Mouse (Mus musculus) gastrocnemius, postnatal 14 days (tissue): ENCODE data around the gene Spink4. TPM values are rescaled to one million over a fixed set of nuclear protein-coding genes. Genes with fewer than 3 reads are reported as not detected.
A peak's percentile ranks its signal among the peaks of the same experiment; 100 is the strongest.
"Not testable (repeated sequence)": the region's sequence is repeated elsewhere in the genome, so short reads cannot be mapped to it uniquely, and the experiment has no call there.

Experiments
- DNase-seq: peaks from one replicate; pipeline ENCODE4 v3.0.0; 2021; ENCODE audit warnings: mixed read lengths
- intact Hi-C: fragments of 180-260 bp; cut with DNase I; formaldehyde crosslinking; loops from one replicate; pipeline ENCODE4 v1.15.1; 2025; ENCODE audit warnings: low total_unique reads
- total RNA-seq, 2 experiments: library from RNA; stranded (reverse); gene quantifications; 2 replicates each; pipeline ENCODE4 v1.2.3; 2021

The Spink4 gene
- total RNA-seq, 2 experiments from 2014 or later: not detected

GRCm38 (mm10) chr4:40899264-40899663, 20.6 kb upstream of the Spink4 start:
- no peak for DNase-seq
- intact Hi-C loops: no loop called here

GRCm38 (mm10) chr4:40900071-40900470, 19.8 kb upstream of the Spink4 start:
- no peak for DNase-seq
- intact Hi-C loops: no loop called here

DNA sequence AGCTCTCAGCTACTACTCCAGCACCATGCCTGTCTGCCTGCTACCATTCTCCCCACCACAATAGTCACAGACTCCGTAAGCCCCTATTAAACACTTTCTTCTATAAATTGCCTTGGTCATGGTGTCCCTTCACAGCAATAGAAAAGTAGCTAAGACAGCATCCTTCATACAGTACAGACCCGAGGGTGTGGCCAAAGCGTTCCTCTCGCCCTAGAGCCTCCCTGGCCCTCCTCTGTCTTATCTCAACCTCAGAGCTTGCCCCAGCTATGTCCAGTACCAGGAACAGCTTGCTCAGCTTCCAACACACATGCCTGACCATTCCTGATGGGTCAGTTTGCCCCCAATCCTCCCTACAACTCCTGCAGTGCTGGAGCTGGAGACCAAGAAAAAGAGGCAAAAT, 19.2 kb upstream of the Spink4 start:
- intact Hi-C loops: no loop called here
- DNase-seq: no peak

GRCm38 (mm10) chr4:40906298-40906697, 13.6 kb upstream of the Spink4 start:
- DNase-seq: no peak
- intact Hi-C loops: no loop called here

DNA sequence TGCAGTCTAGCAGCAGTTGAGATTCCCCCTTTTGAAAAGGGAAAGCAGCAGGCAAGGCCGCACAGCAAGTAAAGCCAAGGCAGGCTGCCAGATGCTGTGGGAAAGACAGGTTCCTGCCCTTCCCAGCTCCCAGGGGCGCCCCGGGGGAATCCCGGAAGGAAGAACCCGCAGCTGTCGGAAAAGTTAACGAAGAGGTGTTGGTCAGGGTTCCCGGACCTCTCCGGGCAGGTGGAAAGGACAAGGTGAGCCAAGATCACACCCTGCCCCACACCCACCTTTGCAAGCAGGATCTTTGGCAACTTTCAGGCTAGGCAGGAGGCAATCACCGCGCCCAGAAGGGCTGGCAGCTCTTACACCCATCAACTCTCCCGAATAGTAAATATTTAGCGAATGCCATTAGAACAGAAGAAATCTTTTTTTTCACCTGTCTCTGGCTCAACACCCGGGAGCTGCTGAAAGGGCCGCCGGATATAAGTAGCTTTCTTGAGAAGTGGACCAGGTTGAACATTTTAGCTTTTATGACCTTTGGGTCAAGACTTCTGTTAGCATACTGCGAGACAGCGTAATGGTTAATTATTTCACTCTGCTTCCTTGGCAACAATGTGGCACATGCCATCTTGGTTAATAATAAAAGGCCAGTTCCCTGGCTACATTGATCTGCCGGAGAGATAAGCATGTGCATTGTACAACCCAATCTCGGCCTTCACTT, 11.4 kb upstream of the Spink4 start:
- peak; percentile 51 for DNase-seq
- intact Hi-C loops: no loop called here

DNA sequence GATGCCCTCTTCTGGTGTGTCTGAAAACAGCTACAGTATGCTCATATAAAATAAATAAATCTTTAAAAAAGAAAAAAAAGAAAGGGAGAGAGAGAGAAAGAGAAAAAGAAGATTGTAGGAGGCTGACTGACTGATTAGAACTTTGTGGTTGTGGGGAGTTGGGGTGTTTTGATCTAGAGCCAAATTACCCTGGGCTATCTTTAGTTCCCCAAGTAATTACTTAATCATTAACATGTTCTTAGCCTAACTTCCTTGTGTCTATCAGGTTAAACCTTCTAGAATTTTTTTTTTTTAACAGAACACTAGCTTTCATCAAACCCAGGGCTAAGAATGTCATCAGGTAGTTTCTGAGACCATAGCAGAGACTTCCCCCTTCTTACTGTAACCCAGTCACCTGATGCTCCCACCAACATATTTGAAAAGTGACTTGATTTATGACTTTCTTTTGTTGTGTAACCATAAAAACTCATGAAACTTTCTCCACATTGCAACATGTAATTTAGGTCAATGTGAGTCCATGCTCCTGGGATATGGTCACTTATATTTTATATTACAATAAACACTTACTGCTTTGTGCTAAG, 5.5 kb upstream of the Spink4 start:
- intact Hi-C loops: no loop called here
- DNase-seq: no peak

DNA sequence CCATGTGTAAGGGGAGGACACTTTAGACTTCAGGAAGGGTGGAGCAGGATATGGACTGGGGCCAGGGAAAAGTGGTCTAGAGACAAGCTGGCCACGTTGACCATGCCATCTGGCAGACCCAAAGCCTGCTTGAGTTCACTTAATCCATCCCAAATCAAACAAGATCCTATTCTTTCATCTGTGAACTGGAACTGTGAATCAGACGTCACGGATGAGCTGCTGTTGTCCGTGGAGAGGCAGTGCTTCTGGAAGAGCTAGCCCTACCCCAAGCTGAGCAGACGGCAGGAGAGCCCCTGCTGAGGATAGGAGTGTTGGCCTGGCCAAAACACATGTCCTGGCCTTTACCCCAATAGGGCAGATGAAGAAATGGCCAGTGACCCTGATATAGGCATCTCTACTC, 3.9 kb upstream of the Spink4 start:
- no peak for DNase-seq
- intact Hi-C loops: no loop called here

DNA sequence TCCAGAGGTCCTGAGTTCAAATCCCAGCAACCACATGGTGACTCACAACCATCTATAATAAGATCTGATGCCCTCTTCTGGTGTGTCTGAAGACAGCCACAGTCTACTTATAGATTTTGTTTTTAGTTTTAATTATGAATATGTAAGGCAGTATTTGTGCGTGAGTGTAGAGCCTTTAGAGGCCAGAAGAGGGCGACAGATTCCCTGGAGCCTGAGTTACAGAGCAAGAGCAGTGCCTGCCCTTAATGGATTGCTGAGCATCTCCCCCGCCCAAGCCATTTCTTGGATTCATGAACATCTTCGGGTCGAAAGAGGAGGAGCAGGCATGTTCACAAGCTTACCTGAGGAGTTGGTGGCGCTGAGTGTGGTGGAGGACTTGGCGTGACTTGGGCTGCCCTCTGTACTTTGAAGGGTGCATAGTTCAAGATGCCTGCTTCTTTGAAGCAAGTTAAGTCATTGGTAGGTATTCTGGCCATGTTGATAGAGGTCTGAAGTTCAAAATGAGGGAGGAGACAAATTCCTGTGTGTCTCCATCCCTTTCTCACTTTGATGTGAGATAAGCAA, 3.2 kb upstream of the Spink4 start:
- intact Hi-C loops: no loop called here
- no peak for DNase-seq

DNA sequence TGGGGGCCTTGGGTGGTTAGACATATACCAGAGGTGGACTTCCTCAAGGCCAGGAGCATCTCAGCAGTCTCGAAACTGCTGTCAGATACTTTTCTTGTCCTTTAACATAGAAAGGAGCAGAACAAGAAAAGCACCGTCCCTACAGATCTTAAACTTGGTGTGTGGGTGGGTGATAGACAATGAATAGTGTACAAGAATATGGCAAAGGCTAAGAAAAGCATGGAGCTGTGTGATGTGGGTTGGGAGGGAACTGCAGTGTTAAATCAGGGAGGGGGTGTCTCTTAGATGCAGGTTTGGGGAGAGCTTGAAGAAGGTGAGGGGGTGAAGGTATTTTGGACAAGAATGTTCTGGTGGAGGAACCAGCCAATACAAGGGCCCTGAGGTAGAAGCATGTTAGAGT, 724 bp downstream of the Spink4 start:
- intact Hi-C loops: no loop called here
- DNase-seq: no peak

GRCm38 (mm10) chr4:40921288-40921687, 1.4 kb downstream of the Spink4 start:
- no peak for DNase-seq
- intact Hi-C loops: no loop called here

- intact Hi-C loops: no loop called here
Observed at GRCm38 (mm10) chr4:40923087-40923651, 3.3 kb downstream of the Spink4 start.

DNA sequence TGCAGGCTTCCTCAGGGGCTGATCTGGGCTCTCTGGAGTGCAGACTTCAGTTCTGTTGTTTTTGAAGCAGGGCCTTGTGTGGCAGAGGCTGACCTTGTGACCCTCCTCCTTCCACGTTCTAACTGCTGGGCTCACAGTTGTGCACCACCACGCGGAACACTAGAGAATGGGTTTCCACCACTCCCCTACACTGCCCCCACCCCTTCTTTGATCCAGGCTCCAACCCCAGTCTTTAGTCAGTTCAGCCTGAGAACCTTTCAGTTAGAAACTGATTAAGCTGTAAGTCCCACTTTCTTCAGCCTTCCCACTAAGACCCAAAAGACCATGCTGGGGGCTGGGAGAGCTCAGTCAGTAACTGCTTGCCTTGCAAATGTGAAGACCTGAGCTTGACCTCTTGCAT, 5.7 kb downstream of the Spink4 start:
- DNase-seq: no peak
- intact Hi-C loops: no loop called here

More at GRCm38 (mm10) chr4:40923087-40923651, 3.3 kb downstream of the Spink4 start:
- no peak for DNase-seq

GRCm38 (mm10) chr4:40929046-40929445, 9.2 kb downstream of the Spink4 start:
- DNase-seq: no peak
- intact Hi-C loops: no loop called here

DNA sequence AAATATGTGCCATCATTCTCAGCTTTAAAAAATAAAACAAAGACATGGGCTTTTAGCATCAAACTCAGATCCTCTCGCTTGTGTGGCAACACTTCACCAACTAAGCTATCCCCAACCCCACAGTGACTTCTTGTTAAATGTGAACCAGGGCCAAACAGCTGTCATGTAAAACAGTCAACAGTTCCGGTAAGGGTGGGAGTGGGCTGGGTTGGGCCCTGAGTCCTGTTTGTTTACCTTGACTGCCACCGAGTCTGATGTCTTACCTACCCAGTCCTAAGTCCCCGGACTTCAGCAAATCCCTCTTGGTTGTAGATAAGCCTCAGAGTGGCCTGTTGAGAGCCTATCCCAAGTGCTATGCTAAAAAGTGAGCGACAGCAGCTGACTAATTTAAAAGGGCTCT, 13.8 kb downstream of the Spink4 start:
- intact Hi-C loops: no loop called here
- no peak for DNase-seq

DNA sequence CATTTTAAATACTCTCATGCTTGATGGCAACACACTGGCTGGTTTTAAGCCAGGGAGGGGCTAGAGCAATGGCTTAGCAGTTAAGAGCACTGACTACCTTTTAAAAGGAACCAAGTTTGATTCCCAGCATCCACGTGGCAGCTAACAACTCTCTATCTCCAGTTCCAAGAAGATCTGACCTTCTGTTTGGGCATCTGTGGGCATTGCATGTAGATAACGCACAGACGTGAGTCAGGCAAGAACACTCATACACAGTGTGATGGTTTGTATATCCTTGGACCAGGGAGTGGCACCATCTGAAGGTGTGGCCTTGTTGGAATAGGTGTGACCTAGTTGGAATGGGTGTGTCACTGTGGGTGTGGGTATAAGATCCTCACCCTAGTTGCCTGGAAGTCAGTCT, 14.5 kb downstream of the Spink4 start:
- intact Hi-C loops, DNase-seq: not testable (repeated sequence)

DNA sequence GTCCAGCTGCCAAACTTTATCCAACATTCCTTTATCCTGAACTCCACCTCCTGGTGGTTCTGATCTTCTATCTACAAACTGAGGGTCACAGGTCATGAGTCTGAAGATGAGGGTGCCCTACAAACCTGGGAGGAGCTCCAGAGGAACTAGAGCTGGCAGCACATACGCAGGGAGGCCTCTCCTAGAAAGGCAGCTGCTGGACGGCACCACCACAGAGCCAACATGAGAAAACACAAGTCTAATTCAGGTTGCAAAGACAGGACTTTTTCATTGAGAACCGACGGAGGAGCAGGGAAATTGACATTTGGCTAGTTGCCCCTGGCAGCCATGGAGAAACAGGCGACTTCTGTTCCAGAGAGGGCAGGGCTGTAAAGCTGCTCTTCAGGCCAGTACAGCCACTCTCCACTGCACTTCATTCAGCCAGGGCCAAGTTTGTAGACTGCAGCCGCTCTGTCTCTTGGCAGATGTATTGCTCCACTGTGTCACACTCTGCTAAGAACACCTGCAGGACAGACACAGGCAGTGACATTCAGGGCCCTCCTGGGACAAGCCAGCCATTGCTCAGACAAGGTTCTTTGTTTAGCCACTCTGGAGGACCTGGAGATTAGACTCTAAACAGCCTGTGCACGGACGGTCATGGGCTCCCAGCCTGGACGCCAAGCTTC, 16.5 kb downstream of the Spink4 start:
- intact Hi-C loops: no loop called here
- peak; percentile 57 for DNase-seq

- intact Hi-C loops: no loop called here
- DNase-seq: no peak
Observed at GRCm38 (mm10) chr4:40938793-40939192, 18.9 kb downstream of the Spink4 start.

GRCm38 (mm10) chr4:40943651-40944050, 23.8 kb downstream of the Spink4 start:
- DNase-seq: no peak
- intact Hi-C loops: no loop called here

DNA sequence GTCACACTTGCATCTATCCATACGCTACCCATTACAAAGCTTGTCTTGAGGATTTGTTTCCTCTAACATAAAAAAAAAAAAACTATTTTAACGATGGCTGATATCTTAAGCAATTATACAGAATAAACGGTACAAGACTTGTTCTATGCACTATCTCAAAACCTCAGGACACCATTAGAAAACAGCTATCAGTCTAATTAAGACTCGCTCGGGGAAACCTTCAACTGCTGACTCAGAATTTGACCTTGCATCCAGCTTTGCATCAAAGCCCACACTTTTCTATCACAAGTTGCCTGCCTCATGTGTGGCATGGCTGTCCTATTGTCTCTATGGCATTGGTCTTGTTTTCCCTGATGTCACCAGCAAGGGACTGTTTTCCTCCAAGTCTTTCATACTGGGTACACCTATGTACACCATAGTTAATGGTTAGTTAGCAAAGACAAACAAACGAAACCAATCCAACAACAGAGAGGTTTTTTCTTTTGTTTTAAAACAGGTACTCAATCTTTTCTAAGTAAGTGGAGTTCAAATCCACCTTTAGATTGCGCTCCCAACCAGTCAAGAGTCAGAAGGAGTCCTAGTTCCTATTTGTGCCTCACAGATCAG, 26.8 kb downstream of the Spink4 start:
- DNase-seq: no peak
- intact Hi-C loops: no loop called here
